Mouse (Mus musculus): ENCODE data around the gene Ebp.

DNA sequence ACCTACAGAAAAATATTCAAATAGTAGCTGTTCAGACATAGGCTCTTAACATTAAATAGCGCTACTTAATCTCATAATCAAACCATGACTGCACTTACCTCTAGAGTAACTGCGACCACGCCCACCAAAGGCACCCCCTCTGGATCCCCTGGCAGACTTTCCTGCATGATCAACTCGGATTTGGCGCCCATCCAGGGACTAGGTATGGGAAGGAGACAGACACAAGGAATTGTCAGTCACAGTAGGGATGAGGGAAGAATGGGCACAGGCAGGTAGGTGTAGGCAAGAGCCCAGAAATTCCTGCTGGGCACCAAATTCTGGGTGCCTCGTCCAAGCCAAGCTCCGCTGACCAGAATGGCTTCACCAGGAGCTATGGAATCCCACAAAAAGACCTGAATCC, 49.6 kb downstream of the Ebp start:
- TF ChIP-seq CTCF (IDR thresholded peaks at IDR 0.05) (no peak), EP300 (IDR thresholded peaks at IDR 0.05) (no peak)

Data from lung, postnatal 0 days (tissue).